21 mouse cellular contexts compared by ENCODE assay signal in the genomic region with DNA sequence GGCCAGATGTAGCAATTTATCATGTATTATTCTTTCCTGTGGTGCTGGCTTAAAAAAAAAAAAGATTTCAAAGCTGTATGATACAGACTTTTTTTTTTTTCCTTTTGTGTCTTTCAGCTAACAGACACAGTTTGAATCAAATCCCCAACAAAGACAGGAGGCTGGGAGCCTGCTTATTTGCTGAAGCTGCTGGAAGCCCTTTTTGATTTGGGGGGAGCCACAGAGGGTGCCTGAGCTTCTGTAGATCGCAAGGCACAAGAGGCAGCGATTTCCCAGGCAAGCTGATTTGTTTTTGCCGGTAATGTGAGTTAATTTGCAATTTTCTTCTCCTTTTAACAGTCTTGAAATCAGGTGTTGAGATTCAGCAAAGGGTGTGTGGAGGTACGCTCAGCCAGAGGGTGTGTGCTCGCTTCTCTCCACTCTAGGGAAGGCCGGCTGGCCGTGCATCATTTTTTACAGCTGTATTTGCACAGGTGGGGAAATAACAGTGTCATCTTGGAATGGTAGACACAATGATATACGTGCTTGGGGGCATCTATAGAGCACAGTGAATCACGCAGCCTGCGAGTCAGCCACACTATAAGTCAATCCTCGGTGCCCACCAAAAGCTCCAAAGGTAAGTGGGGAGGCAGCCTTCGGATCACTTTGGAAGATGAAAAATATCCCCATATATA.
A peak's percentile ranks its signal among the peaks of the same experiment; 100 is the strongest.
DNase-seq lines count a peak whose midpoint lies in the region; ATAC-seq and TF ChIP-seq lines count a peak whose summit lies in the region.
"Had no signal": no experiment of that assay in that cellular context is flagged by ENCODE, and none has a peak within 500 bp of the region (broad histone marks: within the 10 kb centered on the region; RNA-seq: fewer than 3 reads in every experiment).

No protein-coding gene starts in this region.

- H3K9ac ChIP-seq in hindbrain, embryonic 13.5 days = no peak overlapping the region
- H3K9ac ChIP-seq in hindbrain, embryonic 11.5 days (ENCODE audit: low read depth, low read length) = no peak overlapping the region
- H3K9ac ChIP-seq in neural tube, embryonic 13.5 days = 0 out of 2 replicates have a peak overlapping the region, but pooled peaks have one; percentile 41
- H3K9ac ChIP-seq: embryonic facial prominence, embryonic 13.5 days; heart, embryonic 15.5 days; kidney, embryonic 15.5 days; stomach, embryonic 15.5 days had no signal

- no peak for TF ChIP-seq CTCF in brain, embryonic 14.5 days (IDR thresholded peaks at IDR 0.05; ENCODE audit: borderline replicate concordance, extremely low read depth, insufficient read depth, insufficient read length)
- no peak for TF ChIP-seq CTCF in thymus, adult 2 months (IDR thresholded peaks at IDR 0.05; ENCODE audit: borderline replicate concordance, control insufficient read depth, extremely low read depth, insufficient read depth, low read length, poor library complexity)

- no peak for DNase-seq in hindbrain, embryonic 11.5 days (ENCODE audit: low spot score)
- DNase-seq in brain, embryonic 14.5 days (ENCODE audit: low read depth) = peak; percentile 74
- peak; percentile 18 for DNase-seq in mesoderm, embryonic 11.5 days (ENCODE audit: low read depth, low spot score)
- DNase-seq in retina, postnatal 1 day = no peak
- DNase-seq in thymus, adult 2 months = no peak
- DNase-seq: adrenal gland, postnatal 36 days; cerebellum, adult 8-10 months; gastrocnemius, postnatal 14 days; heart, adult 18-20 months; kidney, postnatal 4 days; lung, adult 18-20 months; right cerebral cortex, postnatal 25 days had no signal

- peak overlapping the region; percentile 13; the same call in 1 of the 2 replicates for H3K4me2 ChIP-seq in hindbrain, embryonic 13.5 days
- no peak overlapping the region for H3K4me2 ChIP-seq in hindbrain, embryonic 11.5 days (replicated peaks; ENCODE audit: low read depth, low read length)
- H3K4me2 ChIP-seq in neural tube, embryonic 13.5 days = peak overlapping the region; percentile 13; the same call in 1 of the 2 replicates
- H3K4me2 ChIP-seq: embryonic facial prominence, embryonic 13.5 days; heart, embryonic 15.5 days; kidney, embryonic 15.5 days; liver, embryonic 11.5 days; stomach, embryonic 15.5 days had no signal

- WGBS in hindbrain, embryonic 13.5 days = 34% methylated on average over 12 of the region's 12 CpGs
- 49% methylated on average over 12 of the region's 12 CpGs for WGBS in hindbrain, embryonic 11.5 days
- 29% methylated on average over 12 of the region's 12 CpGs for WGBS in neural tube, embryonic 13.5 days
- 89% methylated on average over 12 of the region's 12 CpGs for WGBS in thymus, adult 2 months

- peaks cover 21% of the 10 kb centered on the region for H3K4me1 ChIP-seq in hindbrain, embryonic 13.5 days (replicated peaks)
- no peaks in the 10 kb centered on the region for H3K4me1 ChIP-seq in hindbrain, embryonic 11.5 days (replicated peaks; ENCODE audit: control insufficient read depth, insufficient read depth, low read length)
- peaks cover 23% of the 10 kb centered on the region for H3K4me1 ChIP-seq in neural tube, embryonic 13.5 days (replicated peaks)
- H3K4me1 ChIP-seq in thymus, adult 2 months (replicated peaks; ENCODE audit: control insufficient read depth, insufficient read depth, low read length) = no peaks in the 10 kb centered on the region
- H3K4me1 ChIP-seq: embryonic facial prominence, embryonic 13.5 days; heart, embryonic 15.5 days; megakaryocyte, embryonic 14.5 days; stomach, embryonic 15.5 days had no signal

- no peaks in the 10 kb centered on the region for H3K36me3 ChIP-seq in hindbrain, embryonic 13.5 days
- H3K36me3 ChIP-seq in hindbrain, embryonic 11.5 days (ENCODE audit: control insufficient read depth, insufficient read depth, low read length) = no peaks in the 10 kb centered on the region
- no peaks in the 10 kb centered on the region for H3K36me3 ChIP-seq in neural tube, embryonic 13.5 days
- H3K36me3 ChIP-seq in thymus, adult 2 months (ENCODE audit: control insufficient read depth, insufficient read depth, low read length) = no peaks in the 10 kb centered on the region
- H3K36me3 ChIP-seq: embryonic facial prominence, embryonic 13.5 days; heart, embryonic 15.5 days; kidney, embryonic 15.5 days; stomach, embryonic 15.5 days had no signal

- H3K9me3 ChIP-seq in hindbrain, embryonic 13.5 days = no peaks in the 10 kb centered on the region
- H3K9me3 ChIP-seq in hindbrain, embryonic 11.5 days (ENCODE audit: control insufficient read depth, low read length) = no peaks in the 10 kb centered on the region
- no peaks in the 10 kb centered on the region for H3K9me3 ChIP-seq in neural tube, embryonic 13.5 days
- H3K9me3 ChIP-seq: embryonic facial prominence, embryonic 13.5 days; heart, embryonic 15.5 days; kidney, embryonic 15.5 days; stomach, embryonic 15.5 days had no signal

- no peak for TF ChIP-seq POLR2A in brain, embryonic 14.5 days (IDR thresholded peaks at IDR 0.05; ENCODE audit: borderline replicate concordance, extremely low read depth, insufficient read depth, insufficient read length, poor library complexity, severe bottlenecking)
- TF ChIP-seq POLR2A in thymus, adult 2 months (IDR thresholded peaks at IDR 0.05; ENCODE audit: control insufficient read depth, extremely low read depth, insufficient read depth, low read length, poor library complexity) = no peak

- ATAC-seq in hindbrain, embryonic 13.5 days (ENCODE audit: low FRiP score) = no peak
- no peak for ATAC-seq in hindbrain, embryonic 11.5 days (ENCODE audit: low FRiP score)
- ATAC-seq in neural tube, embryonic 13.5 days (ENCODE audit: low read depth) = peak; percentile 53; the same call in 1 of the 2 replicates
- ATAC-seq: intestine, postnatal 0 days had no signal

- H3K4me3 ChIP-seq in hindbrain, embryonic 13.5 days = no peak overlapping the region
- H3K4me3 ChIP-seq in hindbrain, embryonic 11.5 days (ENCODE audit: low read depth, low read length) = no peak overlapping the region
- no peak overlapping the region for H3K4me3 ChIP-seq in neural tube, embryonic 13.5 days
- no peak overlapping the region for H3K4me3 ChIP-seq in thymus, adult 2 months (ENCODE audit: control insufficient read depth, insufficient read depth, low read length)
- H3K4me3 ChIP-seq: embryonic facial prominence, embryonic 13.5 days; heart, embryonic 15.5 days; kidney, embryonic 15.5 days; megakaryocyte, embryonic 14.5 days; stomach, embryonic 15.5 days had no signal

- no peaks in the 10 kb centered on the region for H3K27me3 ChIP-seq in hindbrain, embryonic 13.5 days
- no peaks in the 10 kb centered on the region for H3K27me3 ChIP-seq in hindbrain, embryonic 11.5 days (ENCODE audit: control insufficient read depth, insufficient read depth, low read length)
- H3K27me3 ChIP-seq in neural tube, embryonic 13.5 days = no peaks in the 10 kb centered on the region
- H3K27me3 ChIP-seq in thymus, adult 2 months (ENCODE audit: control insufficient read depth, insufficient read depth, low read length) = no peaks in the 10 kb centered on the region
- H3K27me3 ChIP-seq: embryonic facial prominence, embryonic 13.5 days; heart, embryonic 15.5 days; kidney, embryonic 15.5 days; megakaryocyte, embryonic 14.5 days; stomach, embryonic 15.5 days had no signal

- H3K27ac ChIP-seq in hindbrain, embryonic 13.5 days = peak overlapping the region; percentile 18; the same call in 1 of the 2 replicates
- no peak overlapping the region for H3K27ac ChIP-seq in hindbrain, embryonic 11.5 days (ENCODE audit: low read depth, low read length)
- peak overlapping the region; percentile 46; the same call in 1 of the 2 replicates for H3K27ac ChIP-seq in neural tube, embryonic 13.5 days (replicated peaks)
- H3K27ac ChIP-seq in thymus, adult 2 months (ENCODE audit: control insufficient read depth, insufficient read depth, low read length) = no peak overlapping the region
- H3K27ac ChIP-seq: embryonic facial prominence, embryonic 13.5 days; heart, embryonic 15.5 days; kidney, embryonic 15.5 days; stomach, embryonic 15.5 days had no signal

Comparison
In these comparisons a context has a peak if more than half of its experiments do, and no peak if none do; other contexts are left out.
1. H3K27ac ChIP-seq: peak in hindbrain, embryonic 13.5 days (single experiment) and neural tube, embryonic 13.5 days (single experiment); none in hindbrain, embryonic 11.5 days (single experiment) and thymus, adult 2 months (single experiment).
2. DNase-seq: peak in brain, embryonic 14.5 days (single experiment) and mesoderm, embryonic 11.5 days (single experiment); none in hindbrain, embryonic 11.5 days (single experiment), retina, postnatal 1 day (single experiment) and thymus, adult 2 months (single experiment).